Mouse (Mus musculus) retina, postnatal 1 day (tissue): ENCODE measurements around the gene Pirt.

Source experiments
- DNase-seq: peaks from one replicate; pipeline ENCODE4 v3.0.0-alpha.2; 2012

Gene Pirt

DNA sequence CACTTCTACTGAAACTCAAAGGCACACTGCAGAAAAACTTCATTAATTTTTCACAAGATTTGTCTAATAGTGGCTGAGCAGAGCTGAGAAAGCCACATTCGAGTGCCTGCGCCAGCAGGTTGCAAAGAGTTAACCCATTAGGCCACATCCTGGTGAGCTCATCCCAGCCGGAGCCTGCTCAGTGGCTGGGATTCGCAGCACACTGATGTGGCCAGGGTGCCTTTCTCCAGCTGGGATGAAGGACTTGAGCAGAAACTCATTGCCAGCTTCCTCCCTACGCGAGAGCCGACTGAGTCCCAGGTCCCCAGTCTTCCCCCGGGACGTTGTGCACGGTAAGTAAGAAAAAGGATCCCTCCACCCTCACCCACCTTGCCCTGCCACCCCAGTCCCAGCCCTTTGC is at the start of gene Pirt:
Gene Pirt, plus strand, starts transcription at position 171 of the 400 bp plus-strand sequence.
- no peak for DNase-seq

DNA sequence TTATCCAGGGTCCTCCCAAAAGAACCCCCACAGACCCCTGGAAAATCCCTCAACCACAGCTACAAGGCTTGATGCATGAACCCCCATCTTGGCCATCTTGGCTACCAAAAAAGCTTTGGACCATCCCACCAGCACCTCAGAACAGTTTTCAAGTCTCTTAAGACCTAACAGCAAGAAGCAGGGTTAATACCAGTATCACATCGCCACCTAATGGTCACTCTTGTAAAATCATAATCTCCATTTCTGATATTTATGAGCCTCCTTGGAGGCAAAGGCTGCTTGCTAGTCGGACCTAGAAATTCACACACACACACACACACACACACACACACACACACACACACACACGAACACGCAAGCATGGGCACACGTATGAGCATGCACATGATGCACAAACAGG is 40.1 kb upstream of the Pirt start:
- peak; percentile 81 for DNase-seq

DNA sequence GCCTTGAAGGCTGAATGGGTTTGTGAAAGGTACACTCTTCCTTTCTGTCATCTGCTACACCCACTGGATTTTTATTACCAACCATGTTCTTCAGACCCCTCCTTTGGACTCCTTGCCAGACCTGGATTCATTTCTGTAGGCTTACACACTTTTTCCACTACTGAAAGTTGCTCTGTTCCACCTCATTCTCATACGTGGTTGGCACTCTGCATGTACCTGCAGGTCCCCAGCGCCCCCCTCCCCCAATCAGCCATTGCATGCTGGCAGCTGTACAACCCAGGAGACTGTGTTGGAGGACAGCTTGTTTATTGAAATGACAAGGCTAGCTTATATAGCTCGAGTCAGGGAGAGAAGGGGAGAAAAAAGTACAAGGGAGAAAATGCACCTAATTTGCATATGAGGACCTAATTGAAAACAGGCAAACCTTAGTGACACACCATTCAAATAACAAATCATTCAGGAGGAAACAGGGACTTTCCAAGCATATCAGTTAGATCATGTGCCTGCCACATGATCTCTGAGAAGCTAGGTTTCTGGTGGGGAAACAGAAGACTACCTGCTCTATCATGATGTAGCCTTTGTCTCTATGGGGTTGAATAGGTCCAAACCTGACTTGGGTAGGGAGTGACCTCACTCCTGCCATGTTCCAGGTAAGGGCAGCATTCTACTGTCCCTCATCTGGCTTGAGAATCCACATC is 38.9 kb upstream of the Pirt start:
- DNase-seq, result no peak

DNA sequence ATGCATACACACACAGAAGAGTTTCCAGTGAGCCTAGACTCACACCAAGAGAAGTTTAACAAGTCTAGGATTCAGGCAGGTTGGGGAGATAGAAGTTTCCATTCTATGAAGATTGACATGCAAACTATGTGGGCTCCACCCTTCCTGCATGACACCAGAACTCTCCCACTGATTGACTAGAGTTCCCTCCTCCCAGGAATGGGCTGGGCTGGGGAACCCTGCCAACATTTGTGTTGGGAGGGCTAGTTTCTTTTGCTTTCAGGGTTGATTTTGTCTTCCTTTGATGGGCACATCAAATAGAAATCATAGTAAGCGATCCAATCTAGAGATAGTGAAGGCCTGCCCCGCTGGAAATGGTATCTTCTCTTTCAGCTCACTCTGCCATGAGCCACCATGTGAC is 30.5 kb upstream of the Pirt start:
- no peak for DNase-seq

DNA sequence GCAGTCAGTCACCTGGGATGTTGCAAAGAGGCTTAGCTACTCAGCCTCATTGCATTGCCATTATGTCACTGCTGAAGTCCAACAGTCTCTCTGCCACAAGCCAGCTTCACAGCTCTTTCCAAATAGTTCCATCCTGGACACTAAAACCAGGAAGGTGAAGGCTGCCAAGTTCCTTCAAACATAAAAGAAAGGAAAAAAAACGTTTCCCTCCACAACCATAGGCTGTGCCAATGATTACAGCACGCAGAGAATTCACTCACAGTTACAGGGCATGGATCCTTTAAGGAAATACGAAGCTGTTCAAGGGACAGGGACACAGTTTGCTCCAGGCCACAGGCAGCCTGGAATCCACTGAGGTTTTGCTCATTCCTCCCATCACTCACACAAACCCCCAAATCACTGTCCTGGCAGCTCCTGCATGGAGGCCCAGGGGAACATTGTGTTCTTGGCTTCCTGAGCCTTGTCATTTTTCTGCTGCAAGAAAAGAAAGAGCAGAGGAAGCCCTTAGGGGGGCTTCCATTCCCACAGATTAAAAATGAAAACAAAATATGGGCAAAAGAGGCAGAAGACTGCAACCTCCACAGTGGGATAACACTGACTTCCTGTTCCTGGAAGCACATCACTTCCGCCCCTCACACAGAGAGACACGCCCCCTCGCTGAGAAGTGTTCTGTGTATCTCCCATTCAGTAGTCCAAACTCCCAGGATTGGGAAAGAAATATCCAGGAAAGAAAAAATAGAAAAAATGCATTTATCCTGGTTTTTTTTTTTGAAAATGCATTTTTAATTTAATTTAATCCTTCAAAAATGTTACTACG is 29.3 kb upstream of the Pirt start:
- DNase-seq, result no peak

DNA sequence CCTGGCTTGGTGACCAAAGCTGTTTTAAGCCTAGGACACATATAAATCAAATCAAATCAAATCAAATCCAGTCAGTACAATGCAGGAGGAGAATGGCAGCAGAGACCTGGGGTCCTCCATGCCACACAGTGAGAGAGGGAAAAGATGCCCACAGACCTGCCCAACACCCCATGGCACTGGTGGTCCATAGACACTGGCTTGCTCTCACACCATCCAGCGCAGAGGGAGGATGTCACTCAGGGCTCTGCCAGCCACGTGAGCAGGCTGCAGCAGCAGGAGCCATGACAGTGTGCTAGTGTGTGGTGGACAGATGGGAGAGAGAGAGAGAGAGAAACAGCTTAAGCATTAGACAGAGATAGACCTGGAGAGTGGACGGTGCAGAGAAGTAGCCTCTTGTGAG is 19.2 kb upstream of the Pirt start:
- DNase-seq, result peak; percentile 61

DNA sequence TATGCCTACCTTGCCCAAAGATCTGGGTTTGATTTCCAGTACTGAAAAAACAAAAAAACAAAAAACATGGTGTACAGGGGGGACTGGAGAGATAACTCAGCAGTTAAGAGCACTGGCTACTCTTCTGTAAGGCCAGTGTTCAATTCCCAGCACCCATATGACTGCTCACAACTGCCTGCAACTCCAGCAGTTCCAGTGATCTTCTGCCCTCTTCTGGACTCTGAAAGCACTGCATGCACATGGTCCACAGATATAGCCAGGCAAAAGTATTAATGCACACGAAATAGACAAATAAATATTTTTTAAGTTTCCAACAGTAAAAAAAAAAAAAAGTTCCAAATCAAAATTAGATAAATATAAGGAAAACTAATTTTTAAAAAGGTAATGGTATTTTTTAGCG is 13.0 kb upstream of the Pirt start:
- no peak for DNase-seq

DNA sequence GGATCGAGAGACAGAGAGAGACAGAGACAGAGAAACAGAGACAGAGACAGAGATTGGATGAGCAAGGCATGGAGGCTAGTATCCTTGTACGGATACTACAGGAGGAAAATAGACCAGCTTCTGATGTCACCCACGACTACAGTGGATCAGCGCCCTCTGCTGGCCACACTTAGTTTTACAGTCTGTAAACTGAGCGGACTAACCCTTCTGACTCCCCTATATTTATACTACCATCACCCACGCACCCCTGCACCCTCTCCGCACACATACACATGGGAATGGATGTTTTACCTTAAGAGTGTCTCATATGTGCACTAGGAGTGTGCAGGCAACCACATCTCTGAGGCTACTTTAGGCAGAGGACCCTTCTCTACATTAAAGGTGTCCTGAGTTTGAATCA is 12.4 kb upstream of the Pirt start:
- DNase-seq, result peak; percentile 78

DNA sequence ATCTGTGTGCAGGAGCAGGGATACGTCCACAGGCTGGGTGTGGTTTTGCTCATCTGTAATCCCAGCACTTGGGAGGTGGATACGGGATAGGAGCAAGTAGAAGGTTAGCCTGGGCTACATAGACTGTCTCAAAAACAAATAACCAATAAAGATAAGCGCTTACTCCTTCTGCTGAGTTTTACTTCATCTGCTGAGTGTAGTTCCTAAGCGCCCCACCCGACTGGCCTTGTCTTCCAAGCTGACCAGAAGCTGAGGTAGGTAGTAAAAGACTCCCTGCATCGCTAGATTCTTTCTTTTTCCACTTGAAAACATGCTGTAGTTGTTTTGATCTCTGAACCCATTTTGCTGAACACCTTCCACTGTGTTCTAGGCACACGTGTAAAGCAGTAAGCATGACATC is 9.0 kb upstream of the Pirt start:
- DNase-seq, result no peak

DNA sequence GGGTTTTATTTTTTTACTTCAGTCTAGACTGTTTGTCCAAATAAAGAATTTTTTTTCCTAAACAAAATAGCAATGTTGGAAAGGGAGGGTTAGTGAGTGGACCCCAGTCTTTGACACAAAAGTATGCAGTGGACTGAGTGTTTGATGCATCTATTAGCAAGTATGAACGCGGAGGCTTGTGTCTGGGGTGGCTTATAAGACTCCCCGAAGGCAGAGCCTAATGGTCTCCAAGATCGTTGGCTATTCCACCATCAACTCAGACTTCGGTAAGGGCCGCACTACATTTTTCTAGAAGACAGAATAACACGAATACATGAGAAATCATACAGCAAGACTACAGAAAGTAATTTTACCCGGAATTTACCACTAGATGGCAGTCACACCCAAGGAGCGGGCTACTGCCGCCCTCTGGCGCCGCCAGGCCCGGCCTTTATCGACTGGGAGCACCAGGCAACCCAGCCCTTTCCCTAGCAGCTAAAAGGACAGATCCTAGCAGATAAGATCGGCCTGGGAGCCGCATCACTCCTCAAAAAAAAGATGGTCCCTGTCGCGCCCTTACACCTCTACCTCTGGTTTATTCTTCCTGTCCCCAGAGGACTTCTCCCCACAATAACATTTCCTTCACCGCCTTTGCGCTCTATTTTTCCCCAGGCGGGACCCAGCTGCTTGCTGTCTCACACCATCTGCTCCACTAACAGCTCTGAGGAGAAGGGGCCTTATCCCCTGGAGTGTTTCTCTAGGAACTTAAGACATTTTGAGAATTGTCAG is 6.0 kb upstream of the Pirt start:
- peak; percentile 87 for DNase-seq

DNA sequence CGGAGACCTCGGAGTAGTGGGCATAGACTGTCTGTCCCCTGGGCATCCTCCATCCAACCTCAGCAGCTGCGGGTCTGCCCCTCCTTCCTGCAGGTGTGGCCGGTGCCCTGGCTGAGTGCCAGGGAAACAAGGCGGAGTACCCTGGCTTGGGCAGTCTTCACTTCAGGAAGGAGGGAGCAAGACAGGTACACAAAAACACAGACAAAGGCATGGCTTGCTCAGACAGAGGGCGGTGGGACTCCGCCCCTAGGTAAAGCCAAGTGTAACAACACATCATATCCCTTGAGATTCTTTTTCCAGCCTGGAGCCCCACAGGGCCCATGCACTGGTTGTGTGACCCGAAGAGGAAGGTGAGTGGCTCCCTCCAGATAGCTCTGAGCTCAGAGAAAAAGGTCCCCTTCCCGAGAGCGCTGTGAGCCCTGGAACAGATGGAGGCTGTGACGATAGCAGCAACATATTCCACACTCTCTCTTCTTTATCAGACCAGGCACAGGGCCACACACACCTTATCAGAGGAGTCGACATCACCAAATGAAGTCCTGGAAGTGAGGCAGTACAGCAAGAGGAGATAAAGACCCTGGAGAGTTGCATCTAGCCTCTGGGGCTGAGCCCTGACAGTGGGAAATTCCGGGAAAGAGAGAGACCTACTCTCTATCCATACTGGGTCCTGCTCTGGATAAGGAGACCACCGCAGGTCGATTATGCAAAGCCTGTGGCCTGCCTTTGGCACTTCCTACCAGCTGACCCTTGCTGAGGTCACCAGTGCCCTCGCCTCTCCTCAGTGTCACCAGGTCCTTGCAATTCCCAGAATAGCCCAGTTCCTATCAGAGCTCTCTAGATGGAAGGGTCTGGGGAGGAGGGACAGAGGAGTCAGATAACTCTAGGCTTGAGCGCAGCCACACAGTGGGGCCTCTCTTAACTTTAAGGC is 1.0 kb downstream of the Pirt start:
- no peak for DNase-seq

DNA sequence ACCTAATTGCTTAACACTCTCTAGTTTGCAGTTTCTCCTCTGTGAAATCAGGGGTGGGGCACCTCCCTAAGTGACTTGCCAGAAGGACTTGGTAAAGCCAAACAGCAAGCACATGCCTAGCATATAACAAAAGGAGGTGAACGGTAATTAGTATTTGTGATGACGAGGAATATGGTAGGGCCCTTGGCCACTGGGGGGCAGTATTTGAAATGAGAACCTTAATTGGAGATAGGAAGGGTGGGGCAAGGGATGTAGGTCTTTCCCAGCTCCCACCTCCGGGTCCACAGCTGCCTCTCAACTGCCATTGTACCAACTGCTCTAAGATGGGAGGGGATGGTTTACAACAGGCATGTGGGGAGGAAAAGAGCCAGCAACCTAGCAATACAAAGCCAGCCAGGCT is 2.5 kb downstream of the Pirt start:
- DNase-seq, result peak; percentile 72

DNA sequence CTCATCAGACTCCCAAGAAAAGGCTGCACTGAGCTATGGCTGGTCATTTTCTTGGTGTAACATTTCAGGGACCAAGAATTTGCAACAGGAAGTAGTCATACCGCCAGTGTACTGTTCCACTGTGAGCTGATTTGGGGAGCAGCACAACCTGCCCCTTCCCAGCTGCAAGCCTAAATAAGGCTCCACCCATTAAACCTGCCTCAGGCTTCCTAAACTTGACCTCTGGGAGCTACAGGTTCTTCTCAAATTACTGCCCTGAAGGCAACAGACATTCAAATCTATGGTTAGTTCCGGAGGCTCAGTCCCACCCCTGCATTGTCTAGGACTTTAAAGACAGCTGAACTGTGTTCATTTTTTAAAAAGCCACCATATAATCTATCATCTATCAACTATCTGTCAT is 8.2 kb downstream of the Pirt start:
- no peak for DNase-seq

DNA sequence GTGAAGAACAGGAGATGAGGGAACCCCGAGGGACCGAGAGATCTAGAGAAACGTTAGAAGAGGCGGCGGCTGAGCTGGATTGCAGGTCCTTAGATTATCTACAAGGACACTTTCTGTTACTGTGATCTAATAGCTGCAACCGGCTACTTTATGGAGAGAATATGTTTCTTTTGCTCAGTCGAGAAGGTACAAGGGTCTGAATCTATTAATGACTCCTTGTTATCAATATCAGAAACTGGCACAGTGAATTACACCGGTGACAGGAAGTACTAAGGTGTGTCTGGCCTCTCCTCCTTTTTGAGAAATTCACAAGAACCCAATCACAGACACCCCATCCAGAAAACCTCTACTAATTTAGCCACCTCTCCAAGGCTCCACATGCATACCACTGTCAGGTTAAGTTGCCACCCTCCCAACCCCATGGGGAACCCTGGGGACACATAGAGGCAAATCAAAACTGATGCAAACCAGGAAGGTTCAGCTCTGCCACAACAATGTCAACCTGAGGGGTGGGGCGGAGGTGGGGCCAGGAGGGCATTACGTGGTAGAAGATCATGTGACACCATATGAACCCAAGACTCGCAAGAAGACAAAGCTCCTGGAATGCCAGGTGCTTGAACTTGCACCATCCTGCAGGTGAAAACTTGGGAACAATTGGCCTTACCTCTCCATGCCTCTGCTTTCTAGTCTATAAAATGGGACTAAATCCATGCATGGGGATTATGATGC is 12.5 kb downstream of the Pirt start:
- DNase-seq, result no peak

DNA sequence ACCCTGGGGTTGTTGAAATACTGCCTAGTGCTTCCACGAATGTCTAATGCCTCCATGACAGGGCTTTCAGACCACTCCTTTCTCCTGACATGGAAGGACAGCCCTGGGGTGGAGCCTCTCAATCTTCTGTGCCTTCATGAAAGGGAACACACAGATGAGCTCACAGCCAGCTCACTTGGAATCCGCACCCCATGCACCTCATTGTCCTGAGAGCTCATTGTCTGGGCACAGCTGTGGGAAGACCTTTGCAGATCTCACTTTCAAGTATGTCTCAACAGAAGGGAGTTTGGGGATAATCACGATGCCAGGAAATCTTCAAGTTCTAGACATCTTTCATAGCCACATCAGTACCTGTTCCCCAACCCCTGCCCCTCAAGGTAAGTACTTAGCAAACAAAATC is 16.5 kb downstream of the Pirt start:
- no peak for DNase-seq

DNA sequence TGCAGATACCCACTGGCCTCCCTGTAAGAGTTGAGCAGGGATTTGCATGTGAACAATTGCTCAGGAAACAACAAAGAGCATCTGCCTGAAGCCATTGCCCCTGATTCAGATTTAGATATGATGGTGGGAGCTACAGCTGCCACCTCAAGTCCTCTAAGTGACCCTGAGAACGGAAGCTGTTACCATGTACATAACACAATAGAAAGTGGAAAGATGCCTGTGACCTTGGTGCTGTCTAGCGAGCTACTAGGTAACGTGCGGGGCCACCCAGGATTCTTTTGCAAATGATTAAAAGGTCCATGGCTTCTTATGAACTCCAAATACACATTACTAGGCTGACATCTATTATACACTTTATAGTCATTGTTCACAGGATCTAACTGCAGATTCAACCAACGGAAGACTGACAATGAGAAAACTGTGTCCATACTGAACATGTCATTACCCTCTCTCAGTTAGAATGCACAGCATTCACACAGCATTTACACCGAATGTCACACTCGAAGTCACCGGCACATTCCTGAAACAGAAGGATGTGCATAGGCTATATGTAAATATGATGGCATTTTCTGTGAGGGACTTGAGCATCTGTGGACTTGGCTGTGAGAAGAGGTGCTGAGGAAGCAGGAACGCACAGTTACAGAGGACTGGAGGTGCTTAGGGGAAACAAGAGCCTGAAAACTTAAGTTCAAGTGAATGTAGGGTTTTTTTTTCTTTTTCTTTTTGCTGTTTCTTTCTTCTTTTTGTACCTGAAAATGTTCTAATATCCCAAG is 21.2 kb downstream of the Pirt start:
- no peak for DNase-seq

DNA sequence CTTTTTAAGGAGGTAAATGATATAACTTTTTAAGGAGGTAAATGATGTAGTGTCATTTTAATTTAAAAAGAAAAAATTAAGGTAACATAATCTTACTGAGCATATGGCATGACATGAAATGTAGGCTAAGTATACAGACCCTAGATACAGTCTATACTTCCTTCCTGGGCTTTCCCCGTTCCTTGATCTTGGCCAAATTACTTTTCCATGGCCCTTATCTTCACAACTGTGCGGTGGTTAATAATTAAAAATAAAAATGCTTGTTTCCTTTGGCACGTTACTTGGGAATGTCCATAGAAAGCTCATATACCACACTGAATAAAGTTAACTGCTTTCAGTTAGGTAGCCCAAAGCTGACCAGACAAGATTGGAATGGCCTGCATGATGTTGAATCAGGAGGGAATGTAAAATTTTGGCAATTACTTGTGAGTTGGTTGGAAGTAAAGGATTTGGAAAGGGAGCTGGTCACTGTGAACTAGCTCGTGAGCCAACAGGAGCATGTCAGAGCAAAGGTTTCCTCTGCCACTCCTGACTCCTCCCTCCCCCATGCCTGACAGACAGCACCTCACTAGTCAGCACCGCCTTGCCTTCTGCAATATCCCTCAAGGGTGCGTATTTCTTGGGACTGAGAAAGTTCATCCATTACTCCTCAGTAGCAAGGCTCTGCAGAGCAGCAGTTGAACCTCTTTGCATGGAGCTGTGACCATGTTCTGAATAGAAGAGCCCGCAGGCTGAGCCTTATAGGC is 22.8 kb downstream of the Pirt start:
- DNase-seq, result no peak

DNA sequence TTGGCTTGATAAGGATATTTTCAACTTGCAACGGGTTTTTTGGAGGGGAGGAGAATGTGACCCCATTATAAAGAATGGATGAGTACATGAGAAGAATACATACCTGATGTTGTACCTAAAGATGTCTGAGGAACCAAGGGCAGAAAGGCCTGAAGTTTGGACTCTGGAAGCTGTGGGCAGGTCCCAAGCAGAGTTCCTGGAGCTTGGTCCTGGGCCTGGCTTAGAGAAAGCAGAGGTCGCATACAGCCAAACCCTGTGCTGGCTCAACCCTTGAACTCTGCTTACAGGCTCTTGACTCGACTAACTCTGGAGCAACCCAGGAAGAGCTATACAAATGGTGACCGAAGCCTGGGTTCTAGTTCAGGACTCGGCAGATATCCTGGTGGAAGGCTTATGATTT is 30.2 kb downstream of the Pirt start:
- DNase-seq, result no peak

DNA sequence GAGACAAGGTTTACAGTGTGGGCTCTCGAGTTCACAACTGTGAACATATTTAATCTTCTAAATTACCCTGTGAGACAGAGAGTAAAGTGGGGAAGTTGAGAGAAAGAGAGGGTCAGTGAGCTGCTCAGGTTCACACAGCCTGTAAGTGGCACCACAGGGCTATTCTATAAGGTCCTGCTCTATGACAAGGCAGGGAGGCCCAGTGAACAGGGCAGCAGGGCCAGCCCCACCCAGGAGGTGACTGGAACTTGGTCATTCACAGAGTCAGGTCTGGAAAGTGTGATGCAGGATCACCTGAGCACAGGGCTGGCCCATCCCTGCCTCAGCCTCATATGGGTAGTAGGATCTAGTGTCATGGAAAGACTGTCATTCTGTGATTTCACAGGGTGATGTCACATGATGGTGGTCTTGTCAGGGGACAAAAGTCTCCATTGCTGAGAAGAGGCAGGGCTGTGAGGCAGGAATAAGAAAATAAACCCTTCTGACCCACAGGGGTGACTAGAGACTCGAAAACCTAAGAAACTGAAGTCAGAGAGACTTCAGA is 33.5 kb downstream of the Pirt start:
- no peak for DNase-seq

DNA sequence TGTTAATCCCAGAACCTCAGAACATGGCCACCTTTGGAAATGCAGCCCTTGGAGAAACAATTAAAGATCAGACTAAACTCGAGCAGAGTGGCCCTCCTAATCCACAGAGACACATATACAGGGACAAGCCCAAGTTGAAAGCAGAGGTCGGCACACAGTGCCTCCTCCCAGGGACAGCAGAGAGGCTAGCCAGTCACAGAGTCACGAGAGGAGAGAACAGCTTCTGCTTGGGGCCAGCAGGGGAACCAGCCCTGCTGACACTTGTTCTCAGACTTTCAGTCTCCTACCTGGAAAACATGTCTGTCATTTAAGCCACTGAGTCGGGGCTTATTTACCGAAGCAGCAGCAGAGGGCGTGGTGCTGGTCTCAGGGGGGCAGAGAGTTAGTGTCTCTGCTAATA is 34.7 kb downstream of the Pirt start:
- DNase-seq, result no peak
